Mouse (Mus musculus) small intestine, adult 2 months (tissue): Measurements from ENCODE around the gene Ermp1. TPM values are rescaled to one million over a fixed set of nuclear protein-coding genes. Genes with fewer than 3 reads are reported as not detected.

ENCODE experiments used
- H3K27ac ChIP-seq: fragments of 200-500 bp; 2 replicates; pipeline ENCODE4 v1.5.1; 2012; ENCODE audit warnings: low read depth, low read length, control low read depth, inconsistent platforms; ENCODE audit not compliant: insufficient read depth
- H3K27me3 ChIP-seq: fragments of 200-500 bp; 2 replicates; pipeline ENCODE4 v1.6.1; 2012; ENCODE audit warnings: mild to moderate bottlenecking, moderate library complexity, low read length, inconsistent platforms; ENCODE audit not compliant: control insufficient read depth, insufficient read depth
- H3K36me3 ChIP-seq: fragments of 200-500 bp; 2 replicates; pipeline ENCODE4 v1.6.1; 2012; ENCODE audit warnings: mild to moderate bottlenecking, low read length, control low read depth, inconsistent platforms; ENCODE audit not compliant: control insufficient read depth, insufficient read depth
- H3K4me1 ChIP-seq: fragments of 200-500 bp; 2 replicates; pipeline ENCODE4 v1.6.1; 2012; ENCODE audit warnings: low read length, inconsistent platforms, mixed read lengths; ENCODE audit not compliant: control insufficient read depth, insufficient read depth, insufficient read length
- H3K4me3 ChIP-seq: fragments of 200-500 bp; 2 replicates; pipeline ENCODE4 v1.5.1; 2012; ENCODE audit warnings: low read depth, mild to moderate bottlenecking, control low read depth, inconsistent platforms, low read length, moderate library complexity
- CTCF ChIP-seq: fragments of 200-500 bp; IDR thresholded peaks from 2 replicates; pipeline ENCODE4 v1.5.1; 2012; ENCODE audit warnings: low read depth, mild to moderate bottlenecking, control low read depth, inconsistent platforms, low read length, moderate library complexity, mixed read lengths; ENCODE audit not compliant: insufficient replicate concordance, insufficient read length; ENCODE audit errors: extremely low read depth
- POLR2A ChIP-seq: fragments of 200-500 bp; IDR thresholded peaks from 2 replicates; pipeline ENCODE4 v1.6.1; 2012; ENCODE audit warnings: low read depth, mild to moderate bottlenecking, control low read depth, inconsistent platforms, low read length, moderate library complexity
- WGBS: fragments of 180-500 bp; shearing (Covaris S2); methylation state at CpG from one replicate; pipeline ENCODE4 v1.1.7; 2018; 5-methylcytosine and 5-hydroxymethylcytosine counted together
- polyA plus RNA-seq: library from polyadenylated mRNA; depleted of rRNA; stranded (reverse); fragments of >200 nt; gene quantifications from 2 replicates; pipeline ENCODE4 v1.2.3, GENCODE M21; 2012

Gene Ermp1
- polyA plus RNA-seq, 1 experiment, result 9.4 TPM

GRCm38 (mm10) chr19:29642211-29642610 is 6.0 kb downstream of the Ermp1 start:
- H3K4me3 ChIP-seq, result no peak overlapping the region
- H3K27ac ChIP-seq, result no peak overlapping the region
- peaks cover 6% of the 10 kb centered on the region for H3K36me3 ChIP-seq
- H3K4me1 ChIP-seq, result peaks cover 9% of the 10 kb centered on the region
- WGBS, result 92% methylated on average over 6 of the region's 6 CpGs
- no peaks in the 10 kb centered on the region for H3K27me3 ChIP-seq
- TF ChIP-seq POLR2A, result no peak
- no peak for TF ChIP-seq CTCF

GRCm38 (mm10) chr19:29641510-29641909 is 6.7 kb downstream of the Ermp1 start:
- H3K4me1 ChIP-seq, result peaks cover 9% of the 10 kb centered on the region
- TF ChIP-seq POLR2A (no peak), CTCF (no peak)
- peak overlapping the region; percentile 68; the same call in 1 of the 2 replicates for H3K27ac ChIP-seq
- peak overlapping the region; percentile 27; the same call in 1 of the 2 replicates for H3K4me3 ChIP-seq
- H3K36me3 ChIP-seq, result peaks cover 13% of the 10 kb centered on the region
- WGBS, result 69% methylated on average over 5 of the region's 5 CpGs
- no peaks in the 10 kb centered on the region for H3K27me3 ChIP-seq

DNA sequence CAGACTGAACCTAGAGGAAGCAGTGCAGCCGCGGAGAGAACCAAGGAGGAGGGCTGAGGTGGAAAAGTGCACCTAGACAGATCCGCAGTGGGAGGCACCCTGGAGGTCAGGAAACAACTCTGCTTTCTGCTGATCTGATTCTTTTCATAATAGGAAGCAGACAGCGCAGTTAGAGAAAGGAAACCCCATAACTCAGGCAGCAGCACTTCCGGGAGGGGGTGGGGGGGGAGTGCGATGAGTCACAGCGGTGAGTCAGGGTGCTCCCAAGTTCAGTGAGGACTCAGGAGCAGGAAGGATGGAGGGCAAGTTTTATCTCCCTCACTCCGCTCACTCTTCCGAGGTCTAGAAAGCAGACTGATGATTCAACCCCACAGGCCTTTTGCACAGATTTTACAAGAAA is 7.2 kb downstream of the Ermp1 start:
- TF ChIP-seq POLR2A (0 out of 2 replicates have a peak, but pooled peaks have one; percentile 21), CTCF (no peak)
- H3K27me3 ChIP-seq, result no peaks in the 10 kb centered on the region
- H3K4me1 ChIP-seq, result peaks cover 9% of the 10 kb centered on the region
- H3K36me3 ChIP-seq, result peaks cover 16% of the 10 kb centered on the region
- H3K27ac ChIP-seq, result peak overlapping the region; percentile 75
- peak overlapping the region; percentile 56 for H3K4me3 ChIP-seq
- WGBS, result 15% methylated on average over 9 of the region's 9 CpGs

GRCm38 (mm10) chr19:29612102-29612501 is 36.1 kb downstream of the Ermp1 start:
- Histone ChIP-seq H3K27me3 (no peaks in the 10 kb centered on the region), H3K27ac (no peak overlapping the region), H3K4me3 (no peak overlapping the region), H3K36me3 (peaks cover 32% of the 10 kb centered on the region), H3K4me1 (no peaks in the 10 kb centered on the region)
- WGBS, result 78% methylated on average over 2 of the region's 2 CpGs
- TF ChIP-seq CTCF (no peak), POLR2A (no peak)

- no peak for TF ChIP-seq POLR2A
- no peak for TF ChIP-seq CTCF
- Histone ChIP-seq H3K4me1 (no peaks in the 10 kb centered on the region), H3K4me3 (no peak overlapping the region), H3K36me3 (peaks cover 31% of the 10 kb centered on the region), H3K27ac (no peak overlapping the region), H3K27me3 (no peaks in the 10 kb centered on the region)
- 66% methylated on average over 10 of the region's 10 CpGs for WGBS
Measured at GRCm38 (mm10) chr19:29610907-29611306, 37.3 kb downstream of the Ermp1 start.

DNA sequence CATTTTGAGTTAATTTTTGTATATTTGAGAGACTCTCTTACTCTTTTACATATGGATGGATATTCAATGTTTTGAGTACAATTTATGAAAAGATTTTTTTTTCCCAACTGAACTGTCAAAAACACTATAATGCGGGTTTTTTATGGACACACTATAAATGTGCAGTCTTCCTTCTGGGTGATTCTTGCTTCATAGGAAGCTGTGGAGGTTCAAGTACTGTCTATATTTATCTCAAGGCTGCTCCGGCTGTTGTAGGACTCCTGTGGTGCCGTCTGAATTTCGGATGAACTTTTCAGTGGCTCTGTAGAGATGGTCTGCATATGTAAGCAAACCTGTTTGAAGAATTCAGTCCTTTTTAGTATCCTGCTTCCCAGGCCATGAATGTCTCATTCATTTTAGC is 40.0 kb downstream of the Ermp1 start:
- WGBS, result 83% methylated on average over 4 of the region's 4 CpGs
- no peak overlapping the region for H3K27ac ChIP-seq
- peaks cover 37% of the 10 kb centered on the region for H3K36me3 ChIP-seq
- H3K4me1 ChIP-seq, result no peaks in the 10 kb centered on the region
- TF ChIP-seq POLR2A (no peak), CTCF (no peak)
- H3K4me3 ChIP-seq, result no peak overlapping the region
- no peaks in the 10 kb centered on the region for H3K27me3 ChIP-seq

GRCm38 (mm10) chr19:29607521-29607920 is 40.7 kb downstream of the Ermp1 start:
- WGBS, result 80% methylated on average over 4 of the region's 4 CpGs
- Histone ChIP-seq H3K4me1 (no peaks in the 10 kb centered on the region), H3K36me3 (peaks cover 38% of the 10 kb centered on the region), H3K4me3 (no peak overlapping the region), H3K27me3 (no peaks in the 10 kb centered on the region), H3K27ac (no peak overlapping the region)
- TF ChIP-seq CTCF, result no peak
- no peak for TF ChIP-seq POLR2A
